In genomic region chr14:20792243-20792921, GRCm38 (mm10) we compare ENCODE assay signal across 8 mouse cellular contexts. TPM values are rescaled to one million over a fixed set of nuclear protein-coding genes. Genes with fewer than 3 reads are reported as not detected.
DNase-seq lines count a peak whose midpoint lies in the region; ATAC-seq and TF ChIP-seq lines count a peak whose summit lies in the region.

No protein-coding gene starts in this region.

- H3K9ac ChIP-seq in kidney, embryonic 15.5 days = peak overlapping the region; percentile 70
- peak overlapping the region; percentile 79 for H3K9ac ChIP-seq in forebrain, embryonic 16.5 days (replicated peaks; ENCODE audit: low read depth, low read length)

- H3K36me3 ChIP-seq in kidney, embryonic 15.5 days = peaks cover 50% of the 10 kb centered on the region
- peaks cover 2% of the 10 kb centered on the region; the same call in 1 of the 2 replicates for H3K36me3 ChIP-seq in forebrain, embryonic 16.5 days (ENCODE audit: control insufficient read depth, insufficient read depth)
- H3K36me3 ChIP-seq in midbrain, embryonic 10.5 days = peaks cover 48% of the 10 kb centered on the region

- TF ChIP-seq POLR2A in bone marrow, adult 2 months (IDR thresholded peaks at IDR 0.05; ENCODE audit: borderline replicate concordance, control insufficient read depth, low read depth, low read length) = no peak

- TF ChIP-seq CTCF in bone marrow, adult 2 months (IDR thresholded peaks at IDR 0.05; ENCODE audit: control insufficient read depth, insufficient read depth, low read length) = no peak

- no peak for DNase-seq in kidney, adult 18-20 months
- DNase-seq in midbrain, embryonic 10.5 days (ENCODE audit: low spot score) = no peak
- DNase-seq in natural killer cell, adult 2 months (ENCODE audit: low spot score in 2 of 2) = no peak
- DNase-seq in layer of hippocampus, adult 11-12 months (ENCODE audit: low spot score) = no peak
- DNase-seq in frontal cortex, postnatal 25 days (ENCODE audit: low spot score in 2 of 2) = no peak

- no peaks in the 10 kb centered on the region for H3K9me3 ChIP-seq in kidney, embryonic 15.5 days (replicated peaks)
- no peaks in the 10 kb centered on the region for H3K9me3 ChIP-seq in forebrain, embryonic 16.5 days (ENCODE audit: control insufficient read depth, low read length)
- H3K9me3 ChIP-seq in midbrain, embryonic 10.5 days (replicated peaks) = no peaks in the 10 kb centered on the region

- H3K27ac ChIP-seq in kidney, embryonic 15.5 days = no peak overlapping the region
- H3K27ac ChIP-seq in bone marrow, adult 2 months (ENCODE audit: control insufficient read depth, insufficient read depth, low read depth, low read length, poor library complexity) = no peak overlapping the region
- H3K27ac ChIP-seq in forebrain, embryonic 16.5 days (ENCODE audit: low read length) = no peak overlapping the region
- H3K27ac ChIP-seq in midbrain, embryonic 10.5 days (replicated peaks) = peak overlapping the region; percentile 95; the same call in 1 of the 2 replicates

- H3K4me3 ChIP-seq in kidney, embryonic 15.5 days (replicated peaks) = peak overlapping the region; percentile 89
- peak overlapping the region; percentile 29 for H3K4me3 ChIP-seq in bone marrow, adult 2 months (replicated peaks; ENCODE audit: control insufficient read depth, low read depth, low read length)
- peak overlapping the region; percentile 82 for H3K4me3 ChIP-seq in forebrain, embryonic 16.5 days (replicated peaks; ENCODE audit: low read length)
- H3K4me3 ChIP-seq in midbrain, embryonic 10.5 days = peak overlapping the region; percentile 96

- WGBS in kidney, embryonic 15.5 days = 69% methylated on average over 8 of the region's 8 CpGs
- WGBS in bone marrow, adult 2 months = 65% methylated on average over 8 of the region's 8 CpGs
- WGBS in forebrain, embryonic 16.5 days = 68% methylated on average over 8 of the region's 8 CpGs
- 77% methylated on average over 8 of the region's 8 CpGs for WGBS in midbrain, embryonic 10.5 days

- H3K4me1 ChIP-seq in kidney, embryonic 15.5 days = peaks cover 44% of the 10 kb centered on the region
- H3K4me1 ChIP-seq in bone marrow, adult 2 months (ENCODE audit: control insufficient read depth, insufficient read depth, low read length) = peaks cover 6% of the 10 kb centered on the region
- H3K4me1 ChIP-seq in forebrain, embryonic 16.5 days (replicated peaks; ENCODE audit: control insufficient read depth, insufficient read depth, low read length) = peaks cover 18% of the 10 kb centered on the region
- H3K4me1 ChIP-seq in midbrain, embryonic 10.5 days = peaks cover 64% of the 10 kb centered on the region

- no peaks in the 10 kb centered on the region for H3K27me3 ChIP-seq in kidney, embryonic 15.5 days
- H3K27me3 ChIP-seq in forebrain, embryonic 16.5 days (replicated peaks; ENCODE audit: control insufficient read depth, insufficient read depth, low read length) = no peaks in the 10 kb centered on the region
- H3K27me3 ChIP-seq in midbrain, embryonic 10.5 days (ENCODE audit: low read depth, poor library complexity, severe bottlenecking) = peaks cover 11% of the 10 kb centered on the region; the same call in 1 of the 2 replicates

- ATAC-seq in kidney, embryonic 15.5 days (replicated peaks; ENCODE audit: low FRiP score) = no peak
- ATAC-seq in forebrain, embryonic 16.5 days = no peak

- peak overlapping the region; percentile 89 for H3K4me2 ChIP-seq in kidney, embryonic 15.5 days
- H3K4me2 ChIP-seq in forebrain, embryonic 16.5 days (ENCODE audit: low read length) = peak overlapping the region; percentile 83

RNA-seq across cellular contexts. Expression of gene Camk2g, which starts 1.5 kb away (rescaled TPM):
- polyA plus RNA-seq in kidney, embryonic 15.5 days (2015; fragmentation: Nextera tagmentation; extraction: Ambion mirVana) = 39.6 and 48.4 TPM in 2 replicates
- 4.8 and 13.8 TPM in 2 replicates for polyA plus RNA-seq in bone marrow, adult 2 months (2011; ENCODE audit: insufficient read depth, insufficient read length, low replicate concordance, missing spikeins)
- 123 and 127 TPM in 2 replicates for polyA plus RNA-seq in forebrain, embryonic 16.5 days (2015; fragmentation: Nextera tagmentation; extraction: Ambion mirVana)
- polyA plus RNA-seq in midbrain, embryonic 10.5 days (2016; fragmentation: Nextera tagmentation; extraction: Ambion mirVana) = 41.8 and 42.8 TPM in 2 replicates

RNA-seq across cellular contexts. Expression of gene Plau, which starts 44.1 kb away (rescaled TPM):
- 10.7 and 12.4 TPM in 2 replicates for polyA plus RNA-seq in kidney, embryonic 15.5 days (2015; fragmentation: Nextera tagmentation; extraction: Ambion mirVana)
- 1.8 and 6.9 TPM in 2 replicates for polyA plus RNA-seq in bone marrow, adult 2 months (2011; ENCODE audit: insufficient read depth, insufficient read length, low replicate concordance, missing spikeins)
- 0.33 and 0.50 TPM in 2 replicates for polyA plus RNA-seq in forebrain, embryonic 16.5 days (2015; fragmentation: Nextera tagmentation; extraction: Ambion mirVana)
- polyA plus RNA-seq in midbrain, embryonic 10.5 days (2016; fragmentation: Nextera tagmentation; extraction: Ambion mirVana) = 0.49 and 0.70 TPM in 2 replicates

RNA-seq across cellular contexts. Expression of gene Ndst2, which starts 58.0 kb away (rescaled TPM):
- 27.3 and 31.6 TPM in 2 replicates for polyA plus RNA-seq in kidney, embryonic 15.5 days (2015; fragmentation: Nextera tagmentation; extraction: Ambion mirVana)
- polyA plus RNA-seq in bone marrow, adult 2 months (2011; ENCODE audit: insufficient read depth, insufficient read length, low replicate concordance, missing spikeins) = 21.1 and 50.0 TPM in 2 replicates
- 15.7 and 16.7 TPM in 2 replicates for polyA plus RNA-seq in forebrain, embryonic 16.5 days (2015; fragmentation: Nextera tagmentation; extraction: Ambion mirVana)
- polyA plus RNA-seq in midbrain, embryonic 10.5 days (2016; fragmentation: Nextera tagmentation; extraction: Ambion mirVana) = 24.0 and 26.2 TPM in 2 replicates

Comparison
In these comparisons a context has a peak if more than half of its experiments do, and no peak if none do; other contexts are left out.
1. H3K4me3 ChIP-seq: peak in every context shown above with its lines; median percentile 96 in midbrain, embryonic 10.5 days; 89 in kidney, embryonic 15.5 days; 82 in forebrain, embryonic 16.5 days; 29 in bone marrow, adult 2 months.